Mouse (Mus musculus): ENCODE results near the gene AC161166.1. TPM values are rescaled to one million over a fixed set of nuclear protein-coding genes. Genes with fewer than 3 reads are reported as not detected.
A peak's percentile ranks its signal among the peaks of the same experiment; 100 is the strongest.

The AC161166.1 gene
- polyA plus RNA-seq, 1 experiment from 2014 or later = 1.1 TPM

GRCm38 (mm10) chr7:24482208-24483020 is 29.8 kb downstream of the AC161166.1 start:
- peak overlapping the region; percentile 78 for H3K4me2 ChIP-seq (ENCODE audit: low read length)
- peak overlapping the region; percentile 89 for H3K27ac ChIP-seq (ENCODE audit: low read depth, low read length)
- under 1% methylated on average over 17 of the region's 38 CpGs for WGBS
- peak overlapping the region; percentile 76 for H3K4me3 ChIP-seq (ENCODE audit: low read length)
- no peaks in the 10 kb centered on the region for H3K9me3 ChIP-seq (ENCODE audit: control insufficient read depth, low read length)
- no peaks in the 10 kb centered on the region for H3K27me3 ChIP-seq (replicated peaks; ENCODE audit: control insufficient read depth, insufficient read depth, low read length)
- ATAC-seq = peak; percentile 1; the same call in 1 of the 2 replicates
- no peaks in the 10 kb centered on the region for H3K36me3 ChIP-seq (ENCODE audit: control insufficient read depth, insufficient read depth, low read length)
- H3K4me1 ChIP-seq (ENCODE audit: control insufficient read depth, insufficient read depth, low read depth, low read length) = peaks cover 53% of the 10 kb centered on the region
- peak overlapping the region; percentile 93 for H3K9ac ChIP-seq (ENCODE audit: low read depth, low read length)

- no peaks in the 10 kb centered on the region for H3K9me3 ChIP-seq (ENCODE audit: control insufficient read depth, low read length)
- WGBS = under 1% methylated on average over 76 of the region's 83 CpGs
- peak within 1 kb of the TSS; percentile 93 for H3K9ac ChIP-seq (ENCODE audit: low read depth, low read length)
- H3K4me3 ChIP-seq (ENCODE audit: low read length) = peak within 1 kb of the TSS; percentile 76
- ATAC-seq = peak; percentile 84
- H3K4me1 ChIP-seq (ENCODE audit: control insufficient read depth, insufficient read depth, low read depth, low read length) = peaks cover 46% of the 10 kb centered on the region
- H3K36me3 ChIP-seq (ENCODE audit: control insufficient read depth, insufficient read depth, low read length) = no peaks in the 10 kb centered on the region
- no peaks in the 10 kb centered on the region for H3K27me3 ChIP-seq (replicated peaks; ENCODE audit: control insufficient read depth, insufficient read depth, low read length)
- peak within 1 kb of the TSS; percentile 78 for H3K4me2 ChIP-seq (ENCODE audit: low read length)
- peak within 1 kb of the TSS; percentile 89 for H3K27ac ChIP-seq (ENCODE audit: low read depth, low read length)
Measured at GRCm38 (mm10) chr7:24481474-24482207, 30.6 kb downstream of the AC161166.1 start, which contains the start of gene Cadm4. Cadm4 (plus strand) TSS chr7:24482023.

DNA sequence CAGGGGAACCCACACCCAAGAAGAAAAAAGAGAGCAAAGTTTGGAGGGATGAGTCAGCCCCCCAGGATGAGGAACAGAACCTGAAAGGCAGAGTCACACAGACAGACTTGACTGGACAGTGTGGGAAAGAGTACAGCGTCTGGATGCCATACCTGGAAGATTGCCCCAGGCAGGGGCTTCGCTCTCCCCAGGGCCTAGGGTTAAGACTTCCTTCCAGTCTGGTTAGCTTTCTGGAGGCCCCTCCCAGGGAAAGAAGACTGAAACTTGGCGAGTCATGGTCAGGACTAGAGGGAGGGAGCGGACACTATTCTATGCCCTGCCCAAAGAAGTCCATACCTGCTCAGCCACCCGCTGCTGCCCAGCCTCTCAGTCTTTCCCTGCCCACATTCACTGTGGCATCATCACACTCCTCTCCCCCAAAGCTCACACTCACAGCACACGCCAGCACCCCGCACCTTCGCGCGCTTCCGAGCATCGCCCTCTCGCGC is 31.2 kb downstream of the AC161166.1 start:
- peak overlapping the region; percentile 76 for H3K4me3 ChIP-seq (ENCODE audit: low read length)
- ATAC-seq = peak; percentile 65

DNA sequence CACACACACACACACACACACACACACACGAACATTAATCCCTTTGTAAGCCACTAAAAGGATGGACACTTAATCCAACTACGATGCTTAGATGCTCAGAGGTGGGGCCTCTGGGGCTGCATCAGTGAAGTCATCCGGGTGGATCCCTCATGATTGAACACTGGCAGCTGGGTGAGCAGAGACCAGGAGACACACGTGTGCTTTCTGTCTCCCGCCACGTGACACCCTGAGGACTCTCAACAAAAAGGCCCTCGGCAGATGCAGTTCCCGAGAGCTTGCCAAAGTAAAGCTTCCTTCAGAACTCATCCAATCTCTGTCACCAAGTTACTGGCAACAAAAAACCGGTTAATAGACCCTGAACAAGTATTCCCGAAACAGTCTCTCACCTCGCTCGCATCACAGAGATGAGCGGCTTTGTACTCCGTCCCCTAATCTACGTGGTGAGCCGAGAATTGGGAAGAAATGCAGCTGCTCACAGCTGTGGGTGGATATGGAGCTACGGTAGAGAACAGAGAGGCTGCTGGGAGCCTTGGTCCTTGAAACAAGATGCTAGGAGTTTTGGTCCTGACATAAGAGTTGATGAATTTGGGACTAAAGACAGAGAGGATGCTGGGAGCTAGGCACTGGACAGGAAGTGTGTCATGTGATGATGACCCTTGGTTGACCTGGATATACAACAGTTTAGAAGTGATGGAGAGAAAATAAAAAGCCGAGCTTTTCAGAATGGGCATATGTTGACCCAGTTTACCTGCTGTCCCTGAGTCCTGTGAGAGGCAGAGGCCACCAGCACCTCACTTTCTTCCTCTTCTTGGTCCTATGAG is 31.9 kb downstream of the AC161166.1 start:
- peak overlapping the region; percentile 39 for H3K27ac ChIP-seq (ENCODE audit: low read depth, low read length)
- H3K4me1 ChIP-seq (ENCODE audit: control insufficient read depth, insufficient read depth, low read depth, low read length) = peaks cover 33% of the 10 kb centered on the region
- H3K9me3 ChIP-seq (ENCODE audit: control insufficient read depth, low read length) = no peaks in the 10 kb centered on the region
- H3K4me3 ChIP-seq (ENCODE audit: low read length) = peak overlapping the region; percentile 76
- ATAC-seq = no peak
- peak overlapping the region; percentile 93 for H3K9ac ChIP-seq (ENCODE audit: low read depth, low read length)
- H3K36me3 ChIP-seq (ENCODE audit: control insufficient read depth, insufficient read depth, low read length) = no peaks in the 10 kb centered on the region
- 52% methylated on average over 18 of the region's 18 CpGs for WGBS
- H3K4me2 ChIP-seq (ENCODE audit: low read length) = peak overlapping the region; percentile 78
- H3K27me3 ChIP-seq (replicated peaks; ENCODE audit: control insufficient read depth, insufficient read depth, low read length) = no peaks in the 10 kb centered on the region

More for the DNA sequence above, 31.2 kb downstream of the AC161166.1 start:
- Histone ChIP-seq H3K4me2 (ENCODE audit: low read length) (peak overlapping the region; percentile 78), H3K4me1 (ENCODE audit: control insufficient read depth, insufficient read depth, low read depth, low read length) (peaks cover 40% of the 10 kb centered on the region), H3K9ac (ENCODE audit: low read depth, low read length) (peak overlapping the region; percentile 93), H3K27me3 (replicated peaks; ENCODE audit: control insufficient read depth, insufficient read depth, low read length) (no peaks in the 10 kb centered on the region), H3K36me3 (ENCODE audit: control insufficient read depth, insufficient read depth, low read length) (no peaks in the 10 kb centered on the region), H3K27ac (ENCODE audit: low read depth, low read length) (peak overlapping the region; percentile 89), H3K9me3 (ENCODE audit: control insufficient read depth, low read length) (no peaks in the 10 kb centered on the region)
- 11% methylated on average over 14 of the region's 14 CpGs for WGBS

GRCm38 (mm10) chr7:24479685-24480084 is 32.6 kb downstream of the AC161166.1 start:
- WGBS = 87% methylated on average over 2 of the region's 2 CpGs
- peaks cover 35% of the 10 kb centered on the region for H3K4me1 ChIP-seq (ENCODE audit: control insufficient read depth, insufficient read depth, low read depth, low read length)
- H3K36me3 ChIP-seq (ENCODE audit: control insufficient read depth, insufficient read depth, low read length) = no peaks in the 10 kb centered on the region
- ATAC-seq = no peak
- no peaks in the 10 kb centered on the region for H3K27me3 ChIP-seq (replicated peaks; ENCODE audit: control insufficient read depth, insufficient read depth, low read length)
- no peak overlapping the region; the same call in 1 of the 2 replicates for H3K9ac ChIP-seq (ENCODE audit: low read depth, low read length)
- no peak overlapping the region for H3K27ac ChIP-seq (ENCODE audit: low read depth, low read length)
- no peaks in the 10 kb centered on the region for H3K9me3 ChIP-seq (ENCODE audit: control insufficient read depth, low read length)
- H3K4me2 ChIP-seq (ENCODE audit: low read length) = peak overlapping the region; percentile 78
- no peak overlapping the region for H3K4me3 ChIP-seq (ENCODE audit: low read length)

DNA sequence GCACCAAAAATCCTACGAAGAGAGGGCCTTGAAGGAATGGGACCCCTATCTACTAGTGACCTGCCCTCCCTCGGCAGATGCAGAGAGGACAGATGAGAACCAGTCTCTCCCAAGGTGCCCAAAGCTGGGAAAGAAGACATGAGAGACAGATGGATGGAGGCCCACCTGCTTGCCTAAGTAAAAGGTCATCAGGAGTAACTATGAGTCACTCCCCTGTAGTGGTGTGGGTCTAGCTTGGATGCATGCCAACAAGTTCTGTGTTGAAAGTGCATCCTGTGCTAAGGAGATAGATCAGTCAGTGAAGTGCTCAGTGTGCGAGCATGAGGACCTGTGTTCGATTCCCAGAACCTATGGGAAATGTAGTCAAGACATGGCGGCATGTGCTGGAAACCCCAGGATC is 33.3 kb downstream of the AC161166.1 start:
- H3K4me2 ChIP-seq (ENCODE audit: low read length) = no peak overlapping the region
- ATAC-seq = no peak
- H3K27me3 ChIP-seq (replicated peaks; ENCODE audit: control insufficient read depth, insufficient read depth, low read length) = no peaks in the 10 kb centered on the region
- no peak overlapping the region for H3K4me3 ChIP-seq (ENCODE audit: low read length)
- no peaks in the 10 kb centered on the region for H3K36me3 ChIP-seq (ENCODE audit: control insufficient read depth, insufficient read depth, low read length)
- H3K27ac ChIP-seq (ENCODE audit: low read depth, low read length) = no peak overlapping the region
- H3K9me3 ChIP-seq (ENCODE audit: control insufficient read depth, low read length) = no peaks in the 10 kb centered on the region
- no peak overlapping the region for H3K9ac ChIP-seq (ENCODE audit: low read depth, low read length)
- peaks cover 27% of the 10 kb centered on the region for H3K4me1 ChIP-seq (ENCODE audit: control insufficient read depth, insufficient read depth, low read depth, low read length)
- WGBS = 84% methylated on average over 5 of the region's 5 CpGs

GRCm38 (mm10) chr7:24476856-24477255 is 35.4 kb downstream of the AC161166.1 start:
- Histone ChIP-seq H3K9me3 (ENCODE audit: control insufficient read depth, low read length) (no peaks in the 10 kb centered on the region), H3K4me2 (ENCODE audit: low read length) (no peak overlapping the region), H3K27me3 (replicated peaks; ENCODE audit: control insufficient read depth, insufficient read depth, low read length) (no peaks in the 10 kb centered on the region), H3K4me1 (ENCODE audit: control insufficient read depth, insufficient read depth, low read depth, low read length) (peaks cover 20% of the 10 kb centered on the region), H3K36me3 (ENCODE audit: control insufficient read depth, insufficient read depth, low read length) (no peaks in the 10 kb centered on the region), H3K9ac (ENCODE audit: low read depth, low read length) (no peak overlapping the region), H3K27ac (ENCODE audit: low read depth, low read length) (no peak overlapping the region), H3K4me3 (ENCODE audit: low read length) (no peak overlapping the region)
- 82% methylated on average over 7 of the region's 7 CpGs for WGBS
- ATAC-seq = no peak

- Histone ChIP-seq H3K27ac (ENCODE audit: low read depth, low read length) (no peak overlapping the region), H3K4me2 (ENCODE audit: low read length) (no peak overlapping the region), H3K27me3 (replicated peaks; ENCODE audit: control insufficient read depth, insufficient read depth, low read length) (no peaks in the 10 kb centered on the region), H3K4me3 (ENCODE audit: low read length) (no peak overlapping the region), H3K36me3 (ENCODE audit: control insufficient read depth, insufficient read depth, low read length) (no peaks in the 10 kb centered on the region), H3K4me1 (ENCODE audit: control insufficient read depth, insufficient read depth, low read depth, low read length) (peaks cover 20% of the 10 kb centered on the region), H3K9me3 (ENCODE audit: control insufficient read depth, low read length) (no peaks in the 10 kb centered on the region), H3K9ac (ENCODE audit: low read depth, low read length) (no peak overlapping the region)
- ATAC-seq = no peak
- 82% methylated on average over 8 of the region's 8 CpGs for WGBS
Measured at GRCm38 (mm10) chr7:24476338-24476737, 35.9 kb downstream of the AC161166.1 start.

Data from hindbrain, embryonic 16.5 days (tissue).